Mouse (Mus musculus) embryonic facial prominence, embryonic 14.5 days (tissue): ENCODE data around the gene Ncoa3. TPM values are rescaled to one million over a fixed set of nuclear protein-coding genes. Genes with fewer than 3 reads are reported as not detected.
"Not testable (repeated sequence)": the region's sequence is repeated elsewhere in the genome, so short reads cannot be mapped to it uniquely, and the experiment has no call there.

Source experiments
- ATAC-seq: fragments of 200-750 bp; cut with Nextera tagmentation; 2 replicates; pipeline ENCODE4 v1.8.0; 2017; ENCODE audit warnings: low read depth, moderate number of reproducible peaks, moderate TSS enrichment
- DNase-seq: peaks from one replicate; pipeline ENCODE4 v3.0.0-alpha.2; 2015; ENCODE audit warnings: low spot score
- H3K27ac ChIP-seq: fragments of 300-500 bp; sonication (generic); replicated peaks from 2 replicates; pipeline ENCODE4 v1.5.1; 2014; ENCODE audit warnings: low read depth, mild to moderate bottlenecking, low read length, moderate library complexity
- H3K27me3 ChIP-seq: fragments of 300-500 bp; sonication (generic); replicated peaks from 2 replicates; pipeline ENCODE4 v1.6.1; 2014; ENCODE audit warnings: low read length; ENCODE audit not compliant: control insufficient read depth, insufficient read depth
- H3K36me3 ChIP-seq: fragments of 300-500 bp; sonication (generic); 2 replicates; pipeline ENCODE4 v1.6.1; 2014; ENCODE audit warnings: low read length, mixed read lengths; ENCODE audit not compliant: control insufficient read depth, insufficient read depth
- H3K4me1 ChIP-seq: fragments of 300-500 bp; sonication (generic); 2 replicates; pipeline ENCODE4 v1.6.1; 2014; ENCODE audit warnings: antibody characterized with exemption, low read length; ENCODE audit not compliant: control insufficient read depth, insufficient read depth
- H3K4me2 ChIP-seq: fragments of 300-500 bp; sonication (generic); 2 replicates; pipeline ENCODE4 v1.6.1; 2014; ENCODE audit warnings: low read depth, mild to moderate bottlenecking, low read length, moderate library complexity, mixed read lengths
- H3K4me3 ChIP-seq: fragments of 300-500 bp; sonication (generic); 2 replicates; pipeline ENCODE4 v1.5.1; 2014; ENCODE audit warnings: low read depth, mild to moderate bottlenecking, low read length
- H3K9ac ChIP-seq: fragments of 300-500 bp; sonication (generic); 2 replicates; pipeline ENCODE4 v1.6.1; 2014; ENCODE audit warnings: low read depth, mild to moderate bottlenecking, low read length, moderate library complexity, mixed read lengths
- H3K9me3 ChIP-seq: fragments of 300-500 bp; sonication (generic); 2 replicates; pipeline ENCODE4 v1.6.1; 2016; ENCODE audit warnings: low read length; ENCODE audit not compliant: control insufficient read depth
- WGBS: fragments of 180-500 bp; shearing (Covaris S2); extraction: QIAGEN DNeasy Blood & Tissue Kit; methylation state at CpG from one replicate; pipeline ENCODE4 v1.1.7; 2014; 5-methylcytosine and 5-hydroxymethylcytosine counted together
- polyA plus RNA-seq: library from polyadenylated mRNA; unstranded; fragments of >200 nt; fragmentation: Nextera tagmentation; extraction: Ambion mirVana; gene quantifications from 2 replicates; pipeline ENCODE4 v1.2.1, GENCODE M21; 2014

Ncoa3 gene
- polyA plus RNA-seq: 15.4 and 15.6 TPM in 2 replicates

DNA sequence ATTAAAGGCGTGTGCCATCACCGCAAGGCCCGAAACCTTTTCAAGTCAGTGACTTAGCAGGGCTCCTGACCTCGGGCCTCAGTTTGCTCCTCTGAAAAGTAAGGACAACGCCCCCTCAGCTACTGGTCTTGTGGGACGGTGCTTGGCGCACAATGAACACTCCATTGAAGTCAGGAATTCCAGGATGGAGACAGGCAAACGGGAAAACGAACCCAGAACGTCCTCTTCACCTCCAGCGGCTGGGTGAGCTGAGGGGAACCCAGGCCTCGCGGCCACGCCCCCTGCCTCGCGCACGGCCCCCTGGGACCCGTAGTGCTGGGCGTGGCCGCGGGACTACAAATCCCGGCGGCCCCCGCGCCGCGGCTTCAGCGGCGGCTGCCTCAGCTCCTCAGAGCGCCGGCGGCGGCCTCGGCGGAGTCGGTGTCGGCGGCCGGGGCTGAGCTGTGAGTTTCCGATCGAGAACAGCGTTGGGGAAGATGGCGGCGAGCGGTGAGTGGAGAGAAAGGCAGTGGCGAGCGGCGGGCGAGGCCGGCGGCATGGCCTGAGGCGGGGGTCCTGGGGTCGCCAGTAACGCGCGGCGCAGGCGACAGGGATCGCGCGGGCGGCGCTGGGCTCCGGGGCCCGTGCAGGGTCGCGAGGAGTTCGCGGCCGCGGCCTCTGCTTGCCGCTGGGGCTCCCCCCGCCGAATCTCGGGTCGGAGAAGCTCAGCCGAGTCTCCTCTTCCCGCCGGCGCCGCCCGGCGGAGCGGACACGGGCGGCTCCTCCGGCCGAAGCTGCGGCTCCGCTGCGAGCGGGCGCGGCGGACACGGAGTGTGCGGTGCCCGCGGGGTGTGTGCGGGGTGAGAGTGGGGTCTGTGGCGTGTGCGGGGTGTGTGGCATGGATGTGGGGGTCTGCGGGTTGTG lies at the start of gene Ncoa3:
Gene Ncoa3, plus strand, starts transcription at position 367 of the 903 bp plus-strand sequence.
- Histone ChIP-seq H3K27me3 (no peaks in the 10 kb centered on the region), H3K4me3 (peak within 1 kb of the TSS; percentile 97), H3K9me3 (no peaks in the 10 kb centered on the region), H3K4me2 (peak within 1 kb of the TSS; percentile 96), H3K4me1 (peaks cover 10% of the 10 kb centered on the region), H3K27ac (peak within 1 kb of the TSS; percentile 85), H3K36me3 (peaks cover 4% of the 10 kb centered on the region; the same call in 1 of the 2 replicates), H3K9ac (peak within 1 kb of the TSS; percentile 94)
- DNase-seq: peak; percentile 96
- 5% methylated on average over 50 of the region's 103 CpGs for WGBS
- ATAC-seq: peak; percentile 96

GRCm38 (mm10) chr2:165943113-165943512 lies 49.3 kb upstream of the Ncoa3 start:
- Histone ChIP-seq H3K27ac (no peak overlapping the region), H3K9ac (no peak overlapping the region), H3K4me3 (no peak overlapping the region), H3K27me3 (no peaks in the 10 kb centered on the region), H3K4me2 (no peak overlapping the region), H3K36me3 (no peaks in the 10 kb centered on the region), H3K4me1 (no peaks in the 10 kb centered on the region), H3K9me3 (no peaks in the 10 kb centered on the region)
- ATAC-seq (no peak), DNase-seq (no peak)
- 94% methylated on average over 2 of the region's 2 CpGs for WGBS

DNA sequence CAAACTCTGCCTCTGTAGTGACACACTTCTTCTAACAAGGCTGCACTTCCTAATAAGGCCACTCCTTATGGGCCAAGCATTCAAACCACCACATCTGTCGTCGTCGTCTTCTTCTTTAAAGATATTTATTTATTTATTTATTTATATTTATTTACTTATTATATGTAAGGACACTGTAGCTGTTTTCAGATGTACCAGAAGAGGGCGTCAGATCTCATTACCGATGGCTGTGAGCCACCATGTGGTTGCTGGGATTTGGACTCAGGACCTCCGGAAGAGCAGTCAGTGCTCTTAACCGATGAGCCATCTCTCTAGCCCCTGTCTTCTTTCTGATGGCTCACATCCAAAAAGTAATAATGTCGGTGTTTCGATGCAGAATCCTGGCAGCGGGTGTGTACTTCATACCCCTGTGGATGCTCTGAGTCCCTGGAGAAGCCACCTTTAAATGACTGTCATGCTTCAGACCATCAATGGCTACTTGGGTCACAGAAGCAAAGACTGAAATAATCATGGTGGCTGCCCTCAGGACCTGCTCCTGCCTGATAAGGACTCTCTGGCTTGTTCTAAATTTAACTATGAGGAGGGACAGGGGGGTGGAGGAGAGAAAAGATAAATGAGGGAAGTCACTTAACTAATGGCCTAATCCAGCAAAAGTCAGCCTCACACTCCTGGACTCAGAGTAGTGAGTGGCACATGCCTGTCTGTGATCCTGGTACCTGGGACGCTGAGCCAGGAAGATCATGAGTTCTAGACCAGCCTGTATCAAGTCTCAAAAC lies 47.7 kb upstream of the Ncoa3 start:
- ATAC-seq (no peak), DNase-seq (no peak)
- Histone ChIP-seq H3K9ac (no peak overlapping the region), H3K27me3 (no peaks in the 10 kb centered on the region), H3K36me3 (no peaks in the 10 kb centered on the region), H3K4me1 (no peaks in the 10 kb centered on the region), H3K9me3 (no peaks in the 10 kb centered on the region), H3K27ac (no peak overlapping the region), H3K4me3 (no peak overlapping the region), H3K4me2 (no peak overlapping the region)
- 81% methylated on average over 11 of the region's 11 CpGs for WGBS

DNA sequence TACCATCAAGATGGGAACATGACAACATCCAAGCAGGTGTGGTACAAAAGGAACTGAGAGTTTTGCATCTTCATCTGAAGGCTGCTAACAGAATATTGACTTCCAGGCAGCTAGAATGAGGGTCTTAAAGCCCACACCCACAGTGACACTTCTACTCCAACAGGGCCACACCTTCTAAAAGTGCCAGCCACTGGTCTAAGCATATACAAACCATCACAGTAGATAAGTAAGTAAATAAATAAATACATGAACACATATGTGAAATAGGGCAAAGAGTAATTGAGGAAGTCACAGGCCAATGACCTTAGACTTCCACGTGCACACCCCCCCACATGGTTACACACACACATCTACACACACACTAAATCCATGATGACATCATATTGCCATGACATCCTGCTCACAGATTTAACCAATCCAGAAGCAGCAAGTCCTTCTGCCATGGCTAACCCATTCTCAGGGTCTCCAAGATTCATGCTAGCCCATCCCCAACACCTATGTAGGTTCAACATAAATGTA lies 46.3 kb upstream of the Ncoa3 start:
- no peak for ATAC-seq
- H3K9me3 ChIP-seq: no peaks in the 10 kb centered on the region
- no peak overlapping the region for H3K4me3 ChIP-seq
- no peak overlapping the region for H3K4me2 ChIP-seq
- no peaks in the 10 kb centered on the region for H3K36me3 ChIP-seq
- no peak overlapping the region for H3K27ac ChIP-seq
- no peak for DNase-seq
- WGBS: 92% methylated on average over 1 of the region's 1 CpGs
- H3K27me3 ChIP-seq: no peaks in the 10 kb centered on the region
- no peak overlapping the region for H3K9ac ChIP-seq
- H3K4me1 ChIP-seq: no peaks in the 10 kb centered on the region

DNA sequence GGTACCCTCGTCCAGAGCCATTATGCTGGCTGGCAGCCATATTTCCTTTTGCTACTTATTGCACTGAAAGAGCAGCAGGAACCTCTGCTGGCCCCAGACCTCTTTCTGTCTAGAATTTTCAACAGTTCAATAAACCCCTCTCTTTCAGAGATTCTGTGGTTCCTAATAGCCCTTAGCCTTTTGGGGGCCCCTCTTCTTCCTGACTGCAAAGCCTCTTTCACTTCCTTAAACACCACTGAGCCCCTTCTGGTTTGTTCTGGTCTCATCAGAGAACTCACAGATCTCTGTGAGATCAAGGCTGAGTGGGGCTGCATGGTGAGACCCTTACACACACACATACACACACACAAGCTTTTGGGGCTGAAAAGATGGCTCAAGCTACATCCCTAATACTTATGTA lies 44.4 kb upstream of the Ncoa3 start:
- Histone ChIP-seq H3K27me3 (no peaks in the 10 kb centered on the region), H3K9me3 (no peaks in the 10 kb centered on the region), H3K9ac (no peak overlapping the region), H3K36me3 (no peaks in the 10 kb centered on the region), H3K4me1 (no peaks in the 10 kb centered on the region), H3K27ac (no peak overlapping the region), H3K4me3 (no peak overlapping the region), H3K4me2 (no peak overlapping the region)
- DNase-seq (no peak), ATAC-seq (no peak)
- WGBS: 41% methylated on average over 1 of the region's 1 CpGs

DNA sequence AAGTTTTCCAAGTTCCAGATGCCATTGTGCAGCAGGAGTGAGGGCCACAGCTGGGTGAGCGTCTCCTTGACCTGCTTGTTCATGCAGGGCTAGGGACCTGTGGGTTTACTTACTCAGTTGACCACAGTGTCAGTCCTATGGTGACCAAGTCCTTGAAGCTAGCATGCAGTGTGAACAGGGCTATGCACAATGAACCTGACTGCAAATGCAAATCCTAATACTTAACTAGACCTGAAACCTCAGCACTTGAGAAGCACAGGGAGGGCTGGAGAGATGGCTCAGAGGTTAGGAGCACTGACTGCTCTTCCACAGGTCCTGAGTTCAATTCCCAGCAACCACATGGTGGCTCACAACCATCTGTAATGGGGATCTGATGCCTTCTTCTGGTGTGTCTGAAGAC lies 43.7 kb upstream of the Ncoa3 start:
- H3K4me1 ChIP-seq, DNase-seq, H3K4me2 ChIP-seq, H3K27me3 ChIP-seq, H3K9me3 ChIP-seq, ATAC-seq, H3K4me3 ChIP-seq, H3K36me3 ChIP-seq, H3K27ac ChIP-seq, H3K9ac ChIP-seq: not testable (repeated sequence)
- WGBS: 57% methylated on average over 1 of the region's 1 CpGs

- H3K9ac ChIP-seq: no peak overlapping the region
- no peaks in the 10 kb centered on the region for H3K4me1 ChIP-seq
- no peak for ATAC-seq
- 39% methylated on average over 3 of the region's 3 CpGs for WGBS
- DNase-seq: no peak
- H3K4me2 ChIP-seq: no peak overlapping the region
- no peaks in the 10 kb centered on the region for H3K9me3 ChIP-seq
- no peaks in the 10 kb centered on the region for H3K36me3 ChIP-seq
- no peak overlapping the region for H3K4me3 ChIP-seq
- H3K27ac ChIP-seq: no peak overlapping the region
- H3K27me3 ChIP-seq: no peaks in the 10 kb centered on the region
These were observed 42.7 kb upstream of the Ncoa3 start for GRCm38 (mm10) chr2:165949719-165950118.

DNA sequence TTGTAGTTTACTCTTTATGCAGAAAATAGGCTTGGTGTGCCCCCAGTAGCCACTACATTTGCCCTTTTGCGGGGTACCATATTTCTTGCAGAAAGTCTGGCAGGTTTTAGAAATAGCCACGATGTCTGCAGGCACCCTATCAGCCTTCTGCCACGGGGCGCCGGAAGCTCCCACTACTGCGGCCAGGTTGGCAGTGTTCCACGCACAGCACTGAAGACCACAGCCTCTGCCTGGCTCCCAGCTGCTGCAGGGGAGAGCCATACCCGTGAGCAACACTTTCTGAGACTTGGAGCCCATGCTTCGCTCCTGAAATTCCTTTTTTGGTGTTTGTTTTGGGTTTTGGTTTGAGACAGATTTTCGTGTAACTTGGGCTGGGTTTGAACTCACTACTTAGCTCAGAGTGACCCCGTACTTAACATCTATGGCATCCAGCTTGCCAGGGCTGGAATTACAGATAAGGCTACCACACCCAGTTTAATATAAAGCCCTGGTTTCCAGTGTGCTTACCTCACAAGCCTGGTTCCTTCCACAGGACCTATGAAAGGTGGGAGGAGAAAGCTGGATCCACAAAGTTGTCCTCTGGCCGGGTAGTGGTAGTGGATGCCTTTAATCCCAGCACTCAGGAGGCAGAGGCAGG lies 40.9 kb upstream of the Ncoa3 start:
- no peak for DNase-seq
- 75% methylated on average over 12 of the region's 12 CpGs for WGBS

More for the DNA sequence above, 40.9 kb upstream of the Ncoa3 start:
- no peaks in the 10 kb centered on the region for H3K36me3 ChIP-seq
- H3K27me3 ChIP-seq: no peaks in the 10 kb centered on the region
- H3K4me3 ChIP-seq: no peak overlapping the region
- H3K9me3 ChIP-seq: no peaks in the 10 kb centered on the region
- no peak for ATAC-seq
- H3K4me2 ChIP-seq: no peak overlapping the region
- H3K9ac ChIP-seq: no peak overlapping the region
- H3K4me1 ChIP-seq: no peaks in the 10 kb centered on the region
- no peak overlapping the region for H3K27ac ChIP-seq
